7 mouse cellular contexts compared by ENCODE assay signal in the genomic region with DNA sequence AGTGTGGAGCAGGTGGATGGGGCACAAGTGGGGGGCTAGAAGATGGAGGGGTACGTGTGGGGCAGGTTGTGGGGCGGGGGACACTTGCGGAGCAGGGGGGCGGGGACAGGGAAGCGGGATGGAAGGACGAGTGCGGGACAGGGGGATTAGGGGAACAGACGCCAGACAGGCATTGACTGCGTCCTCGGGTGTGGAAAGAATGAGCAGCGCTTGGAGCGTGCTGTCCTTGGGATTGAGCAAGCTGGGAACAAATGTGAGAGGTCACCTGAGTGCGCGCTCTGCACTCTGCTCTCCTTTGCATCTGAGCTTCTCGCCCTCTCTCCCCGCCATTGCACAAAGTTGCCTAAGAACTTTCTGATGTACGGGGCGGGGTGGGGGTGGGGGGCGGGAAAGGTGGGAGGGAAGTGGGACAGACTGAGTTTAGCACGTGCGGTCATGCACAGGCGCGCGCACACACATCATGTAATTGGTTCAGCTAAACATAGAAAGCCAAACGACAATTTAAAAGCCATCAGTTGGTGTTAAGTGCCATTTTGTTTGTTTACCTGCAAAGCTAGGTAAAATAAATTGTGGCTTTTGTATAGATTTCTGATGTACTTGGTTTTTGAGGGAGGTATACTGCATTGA. TPM values are rescaled to one million over a fixed set of nuclear protein-coding genes. Genes with fewer than 3 reads are reported as not detected.
DNase-seq lines count a peak whose midpoint lies in the region; ATAC-seq lines count a peak whose summit lies in the region.

No protein-coding gene starts in this region.

- peak overlapping the region; percentile 66 for H3K4me3 ChIP-seq in forebrain, embryonic 11.5 days (ENCODE audit: low read depth, low read length)
- H3K4me3 ChIP-seq in hindbrain, embryonic 12.5 days, result peak overlapping the region; percentile 67
- H3K4me3 ChIP-seq in limb, embryonic 15.5 days, result peak overlapping the region; percentile 68
- H3K4me3 ChIP-seq in midbrain, embryonic 14.5 days (replicated peaks; ENCODE audit: low read depth, low read length), result peak overlapping the region; percentile 61

- H3K9ac ChIP-seq in forebrain, embryonic 11.5 days (ENCODE audit: low read length), result peak overlapping the region; percentile 69
- H3K9ac ChIP-seq in hindbrain, embryonic 12.5 days, result peak overlapping the region; percentile 76
- peak overlapping the region; percentile 46 for H3K9ac ChIP-seq in limb, embryonic 15.5 days
- H3K9ac ChIP-seq in midbrain, embryonic 14.5 days (replicated peaks; ENCODE audit: low read length), result peak overlapping the region; percentile 77

- H3K4me1 ChIP-seq in forebrain, embryonic 11.5 days (replicated peaks; ENCODE audit: control insufficient read depth, insufficient read depth, low read length), result peaks cover 5% of the 10 kb centered on the region; the same call in 1 of the 2 replicates
- peaks cover 3% of the 10 kb centered on the region; the same call in 1 of the 2 replicates for H3K4me1 ChIP-seq in hindbrain, embryonic 12.5 days
- peaks cover 12% of the 10 kb centered on the region for H3K4me1 ChIP-seq in limb, embryonic 15.5 days
- H3K4me1 ChIP-seq in midbrain, embryonic 14.5 days (ENCODE audit: control insufficient read depth, insufficient read depth, low read length), result 0 out of 2 replicates have a peak, but pooled peaks cover 7% of the 10 kb centered on the region

- no peaks in the 10 kb centered on the region for H3K27me3 ChIP-seq in forebrain, embryonic 11.5 days (ENCODE audit: control insufficient read depth, insufficient read depth, low read length)
- H3K27me3 ChIP-seq in hindbrain, embryonic 12.5 days, result 0 out of 2 replicates have a peak, but pooled peaks cover 3% of the 10 kb centered on the region
- no peaks in the 10 kb centered on the region for H3K27me3 ChIP-seq in limb, embryonic 15.5 days
- H3K27me3 ChIP-seq in midbrain, embryonic 14.5 days (ENCODE audit: control insufficient read depth, insufficient read depth, low read length), result no peaks in the 10 kb centered on the region

- ATAC-seq in forebrain, embryonic 11.5 days (replicated peaks; ENCODE audit: low FRiP score), result peak; percentile 71
- ATAC-seq in hindbrain, embryonic 12.5 days (ENCODE audit: low FRiP score), result peak; percentile 61
- ATAC-seq in limb, embryonic 15.5 days (ENCODE audit: insufficient number of reproducible peaks, low FRiP score, low TSS enrichment, low read depth), result peak; percentile 35; the same call in 1 of the 2 replicates
- ATAC-seq in midbrain, embryonic 14.5 days (ENCODE audit: low FRiP score, low TSS enrichment), result peak; percentile 54

- intact Hi-C loops in left cerebral cortex, postnatal 36 days (cut with DNase I), result no loop called here

- peak overlapping the region; percentile 57; the same call in 1 of the 2 replicates for H3K27ac ChIP-seq in forebrain, embryonic 11.5 days (ENCODE audit: low read depth, low read length)
- H3K27ac ChIP-seq in hindbrain, embryonic 12.5 days, result peak overlapping the region; percentile 79
- no peak overlapping the region for H3K27ac ChIP-seq in limb, embryonic 15.5 days
- H3K27ac ChIP-seq in midbrain, embryonic 14.5 days (replicated peaks; ENCODE audit: low read depth, low read length), result peak overlapping the region; percentile 90

- peak overlapping the region; percentile 77 for H3K4me2 ChIP-seq in forebrain, embryonic 11.5 days (ENCODE audit: low read depth, low read length, severe bottlenecking)
- peak overlapping the region; percentile 88 for H3K4me2 ChIP-seq in hindbrain, embryonic 12.5 days (replicated peaks)
- H3K4me2 ChIP-seq in limb, embryonic 15.5 days, result peak overlapping the region; percentile 92
- peak overlapping the region; percentile 83 for H3K4me2 ChIP-seq in midbrain, embryonic 14.5 days (ENCODE audit: low read length)

- WGBS in forebrain, embryonic 11.5 days, result 0% methylated on average over 25 of the region's 25 CpGs
- 0% methylated on average over 25 of the region's 25 CpGs for WGBS in hindbrain, embryonic 12.5 days
- 1% methylated on average over 24 of the region's 25 CpGs for WGBS in limb, embryonic 15.5 days
- under 1% methylated on average over 24 of the region's 25 CpGs for WGBS in midbrain, embryonic 14.5 days

- no peaks in the 10 kb centered on the region for H3K36me3 ChIP-seq in forebrain, embryonic 11.5 days (ENCODE audit: control insufficient read depth, insufficient read depth, low read length)
- H3K36me3 ChIP-seq in hindbrain, embryonic 12.5 days, result no peaks in the 10 kb centered on the region
- no peaks in the 10 kb centered on the region for H3K36me3 ChIP-seq in limb, embryonic 15.5 days
- no peaks in the 10 kb centered on the region for H3K36me3 ChIP-seq in midbrain, embryonic 14.5 days (ENCODE audit: control insufficient read depth, insufficient read depth, low read length)

- no peaks in the 10 kb centered on the region for H3K9me3 ChIP-seq in forebrain, embryonic 11.5 days (ENCODE audit: control insufficient read depth, low read length)
- 0 out of 2 replicates have a peak, but pooled peaks cover 4% of the 10 kb centered on the region for H3K9me3 ChIP-seq in hindbrain, embryonic 12.5 days (replicated peaks)
- no peaks in the 10 kb centered on the region for H3K9me3 ChIP-seq in limb, embryonic 15.5 days
- no peaks in the 10 kb centered on the region for H3K9me3 ChIP-seq in midbrain, embryonic 14.5 days (ENCODE audit: control insufficient read depth, low read length)

- DNase-seq in ES-CJ7 (ENCODE audit: low read depth, low spot score) (peak; percentile 69), adipocyte (ENCODE audit: low spot score) (peak; percentile 75)
- DNase-seq in forebrain, embryonic 11.5 days (ENCODE audit: low spot score), result peak; percentile 69
- DNase-seq in midbrain, embryonic 14.5 days, result peak; percentile 66
- DNase-seq in left cerebral cortex, postnatal 36 days (ENCODE audit: low spot score in 2 of 2), result no peak

RNA-seq across cellular contexts. Expression of a gene that starts 0.8 kb away (rescaled TPM):
- 33.7 and 39.0 TPM in 2 replicates for polyA plus RNA-seq in forebrain, embryonic 11.5 days (2014; fragmentation: Nextera tagmentation; extraction: Ambion mirVana)
- 21.9 and 25.5 TPM in 2 replicates for polyA plus RNA-seq in hindbrain, embryonic 12.5 days (2016; fragmentation: Nextera tagmentation; extraction: Ambion mirVana)
- 28.1 and 29.8 TPM in 2 replicates for polyA plus RNA-seq in limb, embryonic 15.5 days (2015; fragmentation: Nextera tagmentation; extraction: Ambion mirVana)
- 36.7 and 43.5 TPM in 2 replicates for polyA plus RNA-seq in midbrain, embryonic 14.5 days (2014; fragmentation: Nextera tagmentation; extraction: Ambion mirVana)
- total RNA-seq in left cerebral cortex, postnatal 36 days (2021), result 10 to 100 TPM; 16.1 to 17.6 TPM

RNA-seq across cellular contexts. Expression of a gene that starts 22.0 kb away (rescaled TPM):
- 62.8 and 64.7 TPM in 2 replicates for polyA plus RNA-seq in forebrain, embryonic 11.5 days (2014; fragmentation: Nextera tagmentation; extraction: Ambion mirVana)
- polyA plus RNA-seq in hindbrain, embryonic 12.5 days (2016; fragmentation: Nextera tagmentation; extraction: Ambion mirVana), result 54.9 and 62.3 TPM in 2 replicates
- polyA plus RNA-seq in limb, embryonic 15.5 days (2015; fragmentation: Nextera tagmentation; extraction: Ambion mirVana), result 54.2 and 58.2 TPM in 2 replicates
- polyA plus RNA-seq in midbrain, embryonic 14.5 days (2014; fragmentation: Nextera tagmentation; extraction: Ambion mirVana), result 19.0 and 24.4 TPM in 2 replicates
- total RNA-seq in left cerebral cortex, postnatal 36 days (2021), result 1 to 10 TPM; 4.1 TPM

RNA-seq across cellular contexts. Expression of a gene that starts 43.6 kb away (rescaled TPM):
- 0.08 and 0.29 TPM in 2 replicates for polyA plus RNA-seq in forebrain, embryonic 11.5 days (2014; fragmentation: Nextera tagmentation; extraction: Ambion mirVana)
- 0.53 and 0.92 TPM in 2 replicates for polyA plus RNA-seq in hindbrain, embryonic 12.5 days (2016; fragmentation: Nextera tagmentation; extraction: Ambion mirVana)
- polyA plus RNA-seq in limb, embryonic 15.5 days (2015; fragmentation: Nextera tagmentation; extraction: Ambion mirVana), result 0.72 TPM in 1 of 2 replicates, not detected in the other
- 0.39 and 0.92 TPM in 2 replicates for polyA plus RNA-seq in midbrain, embryonic 14.5 days (2014; fragmentation: Nextera tagmentation; extraction: Ambion mirVana)
- total RNA-seq in left cerebral cortex, postnatal 36 days (2021), result not detected

RNA-seq across cellular contexts. Expression of a gene that starts 48.0 kb away (rescaled TPM):
- 40.9 and 42.8 TPM in 2 replicates for polyA plus RNA-seq in forebrain, embryonic 11.5 days (2014; fragmentation: Nextera tagmentation; extraction: Ambion mirVana)
- 77.1 and 80.8 TPM in 2 replicates for polyA plus RNA-seq in hindbrain, embryonic 12.5 days (2016; fragmentation: Nextera tagmentation; extraction: Ambion mirVana)
- 66.7 and 72.5 TPM in 2 replicates for polyA plus RNA-seq in limb, embryonic 15.5 days (2015; fragmentation: Nextera tagmentation; extraction: Ambion mirVana)
- 16.8 and 21.9 TPM in 2 replicates for polyA plus RNA-seq in midbrain, embryonic 14.5 days (2014; fragmentation: Nextera tagmentation; extraction: Ambion mirVana)
- total RNA-seq in left cerebral cortex, postnatal 36 days (2021), result 10 to 100 TPM; 40.5 to 46.1 TPM

RNA-seq across cellular contexts. Expression of a gene that starts 56.9 kb away (rescaled TPM):
- polyA plus RNA-seq in forebrain, embryonic 11.5 days (2014; fragmentation: Nextera tagmentation; extraction: Ambion mirVana), result not detected in 2 replicates
- polyA plus RNA-seq in hindbrain, embryonic 12.5 days (2016; fragmentation: Nextera tagmentation; extraction: Ambion mirVana), result 0.26 TPM in 1 of 2 replicates, not detected in the other
- polyA plus RNA-seq in limb, embryonic 15.5 days (2015; fragmentation: Nextera tagmentation; extraction: Ambion mirVana), result 0.27 TPM in 1 of 2 replicates, not detected in the other
- polyA plus RNA-seq in midbrain, embryonic 14.5 days (2014; fragmentation: Nextera tagmentation; extraction: Ambion mirVana), result 0.14 and 0.19 TPM in 2 replicates
- under 1 TPM; 0.76 to 0.97 TPM for total RNA-seq in left cerebral cortex, postnatal 36 days (2021)

Comparison
In these comparisons a context has a peak if more than half of its experiments do, and no peak if none do; other contexts are left out.
1. DNase-seq: peak in ES-CJ7 (single experiment), adipocyte (single experiment), forebrain, embryonic 11.5 days (single experiment) and midbrain, embryonic 14.5 days (single experiment); none in left cerebral cortex, postnatal 36 days (0 of 2).
2. Peak in every context shown above with its lines, with median percentiles within 50 percentile points of each other: ATAC-seq, H3K4me2 ChIP-seq, H3K4me3 ChIP-seq and H3K9ac ChIP-seq.